Mouse (Mus musculus) cerebellum, postnatal 36 days (tissue): ENCODE data around the gene Strip2.

ENCODE experiments used
- DNase-seq, 2 experiments: peaks; one replicate each; pipeline ENCODE4 v3.0.0; 2021 to 2022; ENCODE audit warnings: mixed read lengths in 2 of 2

Gene Strip2

DNA sequence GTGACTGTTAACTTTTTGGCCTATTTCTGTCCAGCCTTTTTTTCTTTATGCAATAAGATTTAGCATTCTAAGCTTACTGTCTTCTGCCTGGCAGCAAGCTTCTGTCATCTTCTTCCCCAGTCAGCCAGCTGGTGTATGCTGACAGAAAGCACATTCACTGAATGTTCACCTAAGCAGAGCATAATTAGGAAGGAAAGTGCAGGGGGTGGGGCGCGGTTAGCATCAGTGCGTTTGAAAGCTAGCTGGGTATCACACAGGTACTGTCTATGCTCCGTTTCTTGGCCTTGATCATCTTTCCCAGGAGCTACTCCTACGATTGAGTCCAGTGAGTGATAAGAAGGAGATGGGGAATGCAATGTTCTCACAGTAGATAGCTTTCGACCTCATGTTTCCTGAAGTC lies 13.9 kb downstream of the Strip2 start:
- DNase-seq: no peak

DNA sequence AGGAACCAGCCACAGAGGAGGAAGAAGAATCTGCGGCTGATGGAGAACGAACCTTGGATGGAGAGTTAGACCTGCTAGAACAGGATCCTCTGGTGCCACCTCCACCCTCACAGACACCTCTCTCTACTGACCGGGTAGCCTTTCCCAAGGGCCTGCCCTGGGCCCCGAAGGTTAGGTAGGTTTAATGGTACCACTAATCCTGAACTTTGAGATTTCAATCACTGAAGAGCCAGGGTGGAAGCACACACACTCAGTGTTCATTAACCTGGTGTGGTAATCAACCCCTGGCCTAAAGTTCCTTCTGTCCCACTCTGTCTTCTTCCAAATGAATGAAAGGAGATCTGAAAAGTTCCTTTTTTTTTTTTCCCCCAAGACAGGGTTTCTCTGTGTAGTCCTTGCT lies 14.4 kb downstream of the Strip2 start:
- no peak for DNase-seq

DNA sequence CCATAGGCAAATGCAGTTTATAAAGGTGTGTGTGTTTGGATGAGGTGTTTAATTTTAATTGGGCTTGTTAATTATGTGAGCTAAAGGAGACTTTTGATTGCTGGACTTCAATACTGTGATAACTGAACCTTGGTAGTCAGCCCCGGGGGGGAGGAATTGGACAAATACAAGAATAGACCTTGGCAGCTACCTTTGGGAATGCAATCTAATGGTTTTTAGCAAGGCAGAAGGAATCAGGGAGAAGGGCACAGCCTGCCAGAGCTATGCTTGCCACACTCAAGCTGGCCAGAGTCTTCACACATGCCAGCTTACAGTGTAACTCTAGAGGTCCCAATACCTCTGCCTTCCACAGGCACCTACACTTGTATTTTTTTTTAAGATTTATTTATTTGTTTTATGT lies 18.9 kb downstream of the Strip2 start:
- peak; percentile 19 for DNase-seq

DNA sequence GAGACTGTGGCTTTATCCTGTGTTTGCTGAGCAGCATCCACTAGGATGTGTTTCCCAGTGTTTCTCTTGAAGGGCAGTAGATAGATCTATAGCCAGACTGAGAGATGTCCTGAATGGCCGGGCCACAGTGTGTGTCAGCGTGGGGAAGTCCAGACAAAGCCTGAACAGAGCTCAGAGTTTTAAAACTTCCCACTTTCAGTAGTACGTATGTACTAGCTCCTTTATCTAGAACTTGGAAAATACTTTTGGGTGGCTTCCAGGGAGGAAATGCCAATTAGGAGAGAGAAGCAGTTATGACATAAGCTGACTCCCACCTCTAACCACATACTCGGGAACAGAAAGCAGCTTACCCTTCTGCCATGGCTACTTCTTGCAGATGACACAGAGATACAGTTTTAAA lies 23.6 kb downstream of the Strip2 start:
- DNase-seq: no peak

DNA sequence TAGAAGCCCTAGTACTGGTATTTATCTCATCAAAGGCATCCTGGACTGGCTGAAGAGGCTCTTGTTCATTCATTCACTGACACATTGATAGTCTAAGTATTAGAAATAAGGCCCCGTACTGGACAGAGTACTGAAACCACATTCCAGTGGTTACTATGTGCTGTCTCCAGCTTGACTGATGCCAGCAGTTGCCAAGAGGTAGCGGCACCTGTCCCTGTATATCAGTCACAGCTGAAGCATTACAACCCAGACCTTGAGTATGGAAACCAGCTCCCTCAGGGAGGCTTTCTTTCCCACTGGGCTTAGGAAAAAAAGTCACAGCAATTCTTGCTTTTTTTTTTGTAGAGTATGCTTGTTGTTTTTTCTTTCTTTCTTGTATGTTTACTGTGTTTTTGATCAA lies 24.2 kb downstream of the Strip2 start:
- no peak for DNase-seq

DNA sequence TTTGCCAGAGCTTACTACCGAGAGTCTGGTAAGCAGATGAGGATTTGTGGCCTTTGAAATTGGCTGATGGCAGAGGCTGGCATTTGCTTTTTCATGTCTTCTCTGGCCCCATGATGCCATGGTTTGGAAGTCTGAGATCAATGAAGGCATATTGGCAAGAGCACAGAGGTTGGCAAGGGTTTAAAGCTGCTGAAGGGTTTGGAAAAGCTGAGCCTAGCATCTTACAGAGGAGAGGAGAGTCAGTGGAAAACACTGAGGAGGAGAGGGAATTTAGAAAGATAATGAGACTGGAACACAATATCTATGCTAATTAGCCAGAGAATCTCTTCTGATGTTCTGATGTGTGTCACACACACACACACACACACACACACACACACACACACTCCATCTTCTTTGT lies 27.7 kb downstream of the Strip2 start:
- DNase-seq: no peak

DNA sequence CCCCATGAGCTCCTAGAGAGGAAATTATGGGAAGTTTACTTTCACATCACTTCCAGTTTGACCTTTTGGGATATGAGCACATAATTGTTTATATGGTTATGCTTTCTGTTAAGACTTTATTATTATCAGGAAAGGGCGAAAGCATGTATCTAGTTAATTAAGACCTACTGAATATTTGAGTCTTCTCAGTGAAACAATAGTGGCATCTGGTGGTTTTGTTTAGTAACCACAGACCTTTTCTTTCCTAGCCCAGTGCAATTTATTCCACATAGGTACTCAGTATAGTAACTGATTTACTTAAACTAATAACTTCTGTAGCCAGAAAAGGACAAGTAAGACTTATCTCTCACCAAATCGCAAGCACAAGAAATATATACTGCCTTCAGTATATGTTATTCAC lies 29.8 kb downstream of the Strip2 start:
- no peak for DNase-seq

DNA sequence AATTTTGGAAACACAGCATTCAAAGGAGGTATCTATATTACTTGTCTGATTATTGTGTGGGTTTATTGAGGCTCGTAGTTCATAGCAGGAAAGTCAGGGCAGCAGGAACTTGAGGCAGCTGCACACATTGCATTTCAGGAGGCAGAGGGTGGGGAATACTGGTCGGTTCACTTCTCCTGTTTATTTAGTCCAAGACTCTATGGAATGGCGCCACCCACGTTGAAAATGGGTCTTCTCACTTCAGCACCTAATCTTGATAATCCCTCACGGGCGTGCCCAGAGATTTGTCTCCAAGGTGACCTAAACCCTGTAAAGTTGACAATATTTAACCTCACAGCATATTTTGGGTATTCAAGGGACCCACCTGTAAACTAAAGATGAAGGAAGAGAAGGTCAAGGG lies 31.0 kb downstream of the Strip2 start:
- no peak for DNase-seq

DNA sequence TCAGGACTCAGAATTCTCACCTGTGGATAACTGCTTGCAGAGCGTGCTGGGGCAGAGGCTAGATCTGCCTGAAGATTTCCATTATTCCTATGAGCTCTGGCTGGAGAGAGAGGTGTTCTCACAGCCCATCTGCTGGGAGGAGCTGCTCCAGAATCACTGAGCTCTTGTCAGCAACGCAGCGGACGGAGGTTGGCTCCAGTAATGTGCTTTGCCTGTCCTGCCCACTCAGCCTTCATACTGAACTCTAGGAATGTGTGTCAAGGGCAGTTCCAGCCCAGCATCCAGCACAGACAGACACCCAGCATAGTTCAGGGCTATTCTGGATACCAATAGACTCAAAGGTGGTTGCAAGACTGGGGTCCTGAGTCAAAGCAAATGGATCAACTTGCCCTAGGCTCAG lies 39.9 kb downstream of the Strip2 start:
- no peak for DNase-seq

DNA sequence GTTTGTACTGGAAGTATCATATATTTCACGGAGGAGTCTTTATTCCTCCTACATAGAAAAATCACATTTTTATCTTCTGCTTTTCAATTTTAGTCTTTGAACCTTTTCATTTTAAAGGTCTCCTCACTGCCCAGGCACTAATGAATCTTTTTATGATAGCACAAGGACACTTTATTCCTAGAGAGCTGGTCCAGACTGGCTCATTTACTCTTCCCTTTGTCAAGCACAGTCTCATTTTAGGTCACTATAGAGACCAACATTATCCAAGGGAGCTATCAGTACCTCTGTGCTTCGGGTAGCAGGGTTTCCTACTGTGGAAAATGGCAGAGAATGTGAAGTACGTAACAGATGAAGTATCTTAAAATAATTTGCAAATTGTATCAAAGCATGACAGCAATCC lies 41.9 kb downstream of the Strip2 start:
- no peak for DNase-seq

DNA sequence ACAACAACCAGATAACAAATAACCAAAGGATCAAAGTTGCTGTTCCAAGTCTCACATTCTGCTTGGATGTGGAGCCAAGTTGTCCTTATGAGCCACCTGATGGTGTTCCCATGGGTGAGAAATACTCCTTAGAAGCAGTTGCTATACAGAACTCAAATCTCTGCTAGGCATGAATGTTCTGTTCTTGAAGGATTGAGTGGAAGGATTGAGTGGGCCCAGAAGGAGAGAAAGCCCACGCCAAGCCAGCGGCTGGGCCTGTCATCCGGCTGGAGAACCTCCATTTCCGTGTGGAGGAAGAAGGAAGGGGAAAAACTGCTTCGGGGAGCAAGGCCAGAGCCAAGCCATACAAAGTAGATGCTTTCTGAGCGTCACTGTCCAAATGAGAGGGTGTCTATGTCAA lies 44.3 kb downstream of the Strip2 start:
- no peak for DNase-seq

DNA sequence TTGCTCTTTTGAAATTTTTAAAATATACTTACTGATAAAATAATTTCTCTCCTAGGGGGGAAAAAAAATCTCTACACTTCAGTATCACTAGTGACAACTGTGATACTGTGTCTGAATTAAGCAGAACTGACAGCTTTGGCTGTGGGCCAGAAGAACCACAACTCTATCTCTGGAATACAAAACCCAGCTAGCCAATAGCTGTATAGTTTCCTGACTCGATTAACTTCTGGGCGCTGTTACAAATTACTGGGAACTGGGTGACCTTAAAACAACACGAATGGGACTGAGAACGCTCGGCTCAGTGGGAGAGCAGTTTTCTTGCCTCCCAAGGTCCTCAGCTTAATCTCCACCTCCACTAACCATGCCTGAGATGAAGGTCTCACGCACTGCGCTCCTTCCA lies 51.1 kb downstream of the Strip2 start:
- DNase-seq: no peak

DNA sequence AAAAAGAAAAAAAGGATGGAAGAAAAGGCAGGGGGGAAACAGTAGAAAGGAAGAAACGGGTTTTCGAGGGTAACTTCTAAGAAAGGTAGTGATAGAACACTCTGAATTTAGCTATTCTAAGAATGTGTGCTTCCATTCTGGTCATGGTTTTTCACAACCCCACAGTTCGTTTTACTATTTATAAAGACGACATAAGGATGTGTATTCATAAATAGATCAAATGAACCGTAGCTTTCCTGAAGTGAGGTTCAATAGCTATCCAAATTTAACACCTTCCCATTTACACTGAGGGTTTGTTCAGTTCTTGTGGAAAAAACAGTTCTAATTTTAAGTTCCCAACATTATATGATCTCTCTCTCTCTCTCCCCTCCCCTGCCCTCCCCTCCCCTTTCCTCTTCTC lies 56.5 kb downstream of the Strip2 start:
- DNase-seq: no peak

DNA sequence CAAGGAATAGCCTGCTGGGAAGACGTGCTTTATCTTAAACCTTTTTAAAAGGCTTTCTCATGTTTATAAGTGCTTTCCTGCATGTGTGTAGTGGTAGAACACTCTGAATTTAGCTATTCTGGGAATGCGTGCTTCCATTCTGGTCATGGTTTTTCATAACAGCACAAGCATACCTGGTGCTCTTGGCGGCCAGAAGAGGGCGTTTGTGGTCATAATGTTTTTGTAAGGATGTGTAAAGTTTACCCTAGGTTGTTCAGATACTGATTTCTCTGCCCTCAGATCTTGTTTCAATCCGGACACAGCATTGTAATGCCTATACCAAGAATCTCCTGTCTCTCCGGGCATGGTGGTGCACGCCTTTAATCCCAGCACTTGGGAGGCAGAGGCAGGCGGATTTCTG lies 58.0 kb downstream of the Strip2 start:
- DNase-seq: no peak

DNA sequence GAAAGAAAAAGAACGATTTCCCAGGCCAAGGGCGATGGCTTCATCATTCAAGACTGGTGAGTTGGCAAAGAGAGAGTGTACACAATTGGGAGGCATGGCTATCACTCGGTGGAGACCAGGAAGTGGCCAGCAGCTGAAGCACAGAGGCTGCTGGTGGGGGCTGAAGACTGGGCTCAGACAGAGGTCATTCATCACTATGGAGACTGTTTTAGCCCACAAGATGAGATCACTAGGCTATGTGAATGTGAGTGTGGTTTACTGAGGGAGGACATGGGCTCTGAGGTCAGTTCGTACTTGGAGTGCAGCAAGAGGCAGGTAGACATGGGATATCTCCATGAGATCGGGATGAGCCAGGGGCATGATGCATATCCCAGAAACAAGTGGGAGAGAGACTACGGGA lies 63.6 kb downstream of the Strip2 start:
- DNase-seq: no peak

DNA sequence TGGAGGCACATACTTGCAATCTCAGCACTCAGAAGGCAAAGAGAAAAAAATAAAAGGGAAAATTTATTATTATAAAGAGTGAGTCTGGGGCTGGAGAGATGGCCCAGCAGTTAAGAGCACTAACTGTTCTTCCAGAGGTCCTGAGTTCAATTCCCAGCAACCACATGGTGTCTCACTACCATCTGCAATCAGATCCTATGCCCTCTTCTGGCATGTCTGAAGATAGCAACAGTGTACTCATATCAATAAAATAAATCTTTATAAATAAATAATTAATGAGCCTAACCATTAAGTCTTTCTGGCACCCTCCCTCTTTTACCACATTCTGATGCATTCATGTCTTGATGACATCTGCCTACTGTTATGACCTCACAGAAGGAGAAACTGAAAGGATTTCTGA lies 65.0 kb downstream of the Strip2 start:
- DNase-seq: no peak

DNA sequence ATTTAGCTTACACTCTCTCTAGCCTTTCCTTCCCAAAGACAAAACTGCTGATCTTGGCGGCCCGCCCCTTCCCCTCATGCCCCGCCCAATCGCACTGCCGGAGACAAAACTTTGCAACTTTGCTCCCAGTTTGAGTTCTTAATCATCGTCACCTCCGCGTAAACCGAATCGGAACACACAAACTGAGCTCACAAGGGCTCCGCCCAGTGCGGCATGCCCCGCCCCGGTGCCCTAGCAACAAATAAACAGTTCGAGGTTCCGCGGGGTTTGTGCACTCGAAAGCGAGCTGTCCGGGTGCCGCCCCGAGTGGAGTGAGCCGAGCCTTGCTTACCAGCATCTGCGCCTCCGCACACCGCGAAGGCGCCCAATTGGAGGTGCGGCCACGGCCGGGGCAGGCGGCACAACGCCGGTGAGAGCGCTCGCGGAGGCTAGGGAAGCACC lies 68.3 kb downstream of the Strip2 start:
- peak; percentile 25 to 27 for DNase-seq

DNA sequence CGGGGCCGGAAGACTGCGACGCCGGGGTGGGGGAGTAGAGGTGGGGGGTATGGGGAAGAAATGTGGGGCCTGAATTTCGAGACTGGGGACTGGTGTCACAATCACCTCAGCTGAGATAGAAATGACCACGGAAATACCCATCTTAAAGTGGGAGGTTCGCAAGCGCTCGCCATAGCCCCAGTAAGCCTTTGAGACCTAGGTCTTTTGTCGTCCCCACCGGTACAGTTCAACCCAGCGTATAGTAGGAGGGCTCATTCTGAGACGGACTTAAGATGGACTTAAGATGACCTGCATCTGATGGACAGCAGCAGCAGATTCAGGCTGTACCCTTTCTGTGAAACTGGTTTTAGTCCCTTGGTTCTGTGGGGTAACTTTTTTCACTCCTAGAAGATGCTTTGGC lies 68.7 kb downstream of the Strip2 start:
- no peak for DNase-seq

DNA sequence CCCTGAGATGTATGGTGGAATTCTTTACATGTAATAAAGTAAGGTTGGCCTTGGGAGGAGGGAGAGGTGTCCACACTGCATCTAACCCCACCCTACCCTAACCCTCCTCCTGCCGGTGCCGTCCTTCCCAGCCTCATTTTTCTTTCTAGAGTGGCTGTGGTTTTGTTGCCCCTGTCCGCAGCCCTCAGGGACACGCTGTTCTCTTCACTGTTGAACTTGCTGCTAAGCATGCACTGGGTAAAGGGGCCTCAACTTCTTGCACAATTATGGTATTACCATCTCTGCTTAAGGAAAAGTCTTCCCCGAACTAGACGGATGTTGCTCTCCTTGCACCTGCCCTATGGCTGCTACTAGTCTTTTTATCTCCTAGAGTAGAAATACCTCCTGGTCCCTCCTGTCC lies 69.2 kb downstream of the Strip2 start:
- DNase-seq: no peak

DNA sequence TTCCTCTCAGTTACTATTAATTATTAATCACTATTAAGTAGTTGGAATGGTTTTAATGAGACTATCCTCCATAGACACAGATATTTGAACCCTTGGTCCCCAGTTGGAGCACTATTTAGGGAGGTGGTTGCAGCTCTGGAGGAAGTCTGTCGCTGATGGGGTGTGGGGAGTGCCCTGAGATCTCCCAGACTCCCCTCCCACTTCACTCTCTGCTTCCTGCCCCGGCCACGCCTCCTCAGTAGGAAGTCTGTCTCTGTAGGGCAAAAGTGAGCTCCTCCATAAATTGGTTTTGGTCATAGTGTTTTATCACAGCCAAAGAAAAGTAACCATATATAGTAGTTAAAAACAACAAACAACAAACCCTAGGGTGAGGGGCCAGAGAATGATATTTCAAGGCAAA lies 70.4 kb downstream of the Strip2 start:
- no peak for DNase-seq

DNA sequence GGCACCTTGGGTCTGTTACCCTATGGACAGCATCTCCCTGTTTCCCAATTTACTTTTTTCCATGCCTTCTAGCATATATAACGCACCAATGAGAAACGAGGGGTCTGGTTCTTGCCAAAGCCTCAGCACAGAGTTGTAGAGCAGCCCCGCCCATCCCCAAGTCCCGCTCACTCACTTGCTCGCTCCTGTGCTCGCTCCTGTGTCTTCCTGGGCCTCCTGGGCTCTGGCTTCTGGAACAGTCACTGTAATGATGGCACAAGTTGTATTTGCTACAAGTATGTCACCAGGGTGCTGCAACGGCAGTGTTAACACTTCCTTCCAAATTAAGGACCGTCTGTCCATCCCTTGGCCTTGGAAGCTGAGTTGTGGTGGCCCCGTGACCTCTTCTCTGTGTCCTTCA lies 81.3 kb downstream of the Strip2 start:
- no peak for DNase-seq

DNA sequence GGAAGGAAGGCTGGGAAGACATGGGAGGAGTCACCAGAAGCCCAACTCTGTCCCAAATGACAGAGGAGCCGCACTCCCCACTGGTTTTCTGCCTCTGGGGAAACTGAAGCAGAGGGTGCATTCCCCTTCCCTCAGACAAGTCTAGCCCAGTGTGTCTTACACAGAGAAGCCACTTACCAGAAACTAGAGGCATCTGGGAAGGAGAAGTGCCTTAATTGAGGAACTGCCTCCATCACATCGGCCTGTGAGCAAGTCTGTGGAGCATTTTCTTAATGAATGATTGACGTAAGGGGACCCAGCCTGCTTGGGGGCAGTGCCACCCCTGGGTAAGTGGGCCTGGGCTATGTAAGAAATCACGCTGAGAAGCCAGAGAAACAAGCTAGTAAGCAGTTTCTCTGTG lies 82.0 kb downstream of the Strip2 start:
- DNase-seq: no peak

DNA sequence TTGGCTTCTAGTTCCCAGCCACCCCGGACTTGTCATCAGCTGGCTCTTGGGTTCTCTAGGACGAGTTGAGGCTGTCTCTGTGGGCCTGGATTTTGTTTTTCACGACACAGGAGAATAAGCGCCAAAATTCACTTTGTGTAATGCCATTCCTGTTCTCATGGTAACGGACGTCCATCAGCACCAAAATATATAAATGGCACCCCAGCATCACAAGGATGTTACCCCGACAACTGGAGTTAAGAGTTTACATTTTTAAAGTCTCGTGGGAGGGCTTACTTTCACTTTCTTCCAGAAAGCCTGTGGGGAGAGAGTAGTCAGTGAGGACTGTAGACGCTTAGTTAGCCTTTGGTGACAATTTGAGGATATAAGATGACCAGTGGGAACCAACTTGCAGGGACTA lies 85.8 kb downstream of the Strip2 start:
- no peak for DNase-seq

DNA sequence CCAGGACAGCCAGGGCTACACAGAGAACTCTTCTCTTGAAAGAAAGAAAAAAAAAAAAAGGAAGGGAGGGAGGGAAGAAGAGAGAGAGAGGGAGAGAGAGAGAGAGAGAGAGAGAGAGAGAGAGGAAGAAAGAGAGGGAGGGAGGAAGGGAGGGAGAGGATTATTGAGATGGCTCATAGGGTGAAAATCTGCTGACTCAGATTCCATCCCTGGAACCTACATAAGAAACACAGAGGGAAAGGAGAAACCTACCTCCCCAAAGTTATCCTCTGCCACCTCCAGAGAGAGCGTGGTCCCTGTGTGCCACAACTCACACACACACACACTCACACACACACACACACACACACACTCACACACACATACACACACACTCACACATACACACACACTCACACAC lies 89.0 kb downstream of the Strip2 start:
- no peak for DNase-seq

DNA sequence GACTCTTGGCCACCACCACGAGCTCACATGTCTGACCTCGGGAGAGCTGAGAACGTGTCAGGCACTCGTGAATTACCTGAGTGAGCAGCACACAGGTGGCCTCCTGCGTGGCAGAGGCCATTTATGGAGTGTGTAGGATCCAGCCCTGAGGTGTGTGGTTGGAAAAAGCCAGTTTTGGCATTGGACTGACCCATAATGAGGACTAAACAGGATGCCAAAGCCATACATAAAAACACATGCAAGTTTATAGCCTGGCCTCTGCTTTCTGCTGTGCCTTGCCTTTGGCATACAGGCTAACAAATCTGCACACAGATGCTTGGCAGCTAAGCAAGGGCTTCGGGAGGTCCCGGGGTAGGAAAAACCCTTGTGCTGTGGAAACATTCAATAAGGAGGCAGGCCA lies 92.4 kb downstream of the Strip2 start:
- DNase-seq: no peak
